Mouse (Mus musculus) erythroblast, adult 5-6 weeks (primary cell): ENCODE results near the gene Prep. TPM values are rescaled to one million over a fixed set of nuclear protein-coding genes. Genes with fewer than 3 reads are reported as not detected.

ENCODE experiments used
- ATAC-seq: replicated peaks from 2 replicates; pipeline ENCODE4 v1.8.0; 2016; ENCODE audit warnings: moderate number of reproducible peaks, mild to moderate bottlenecking, moderate TSS enrichment, inconsistent platforms; ENCODE audit not compliant: poor library complexity, low FRiP score, severe bottlenecking
- total RNA-seq, 2 experiments: library from RNA; stranded (forward) in 1 of 2; stranded (reverse) in 1 of 2; fragments of 150-400 nt in 1 of 2; fragments of 200-764, 138-1000 nt in 1 of 2; gene quantifications; 2 replicates each; pipeline versions ENCODE4 v1.2.3 to v1.2.4; 2015 to 2017; ENCODE audit warnings: low replicate concordance in 2 of 2

The Prep gene
- total RNA-seq, 2 experiments from 2014 or later = 1.3 to 2.8 TPM

DNA sequence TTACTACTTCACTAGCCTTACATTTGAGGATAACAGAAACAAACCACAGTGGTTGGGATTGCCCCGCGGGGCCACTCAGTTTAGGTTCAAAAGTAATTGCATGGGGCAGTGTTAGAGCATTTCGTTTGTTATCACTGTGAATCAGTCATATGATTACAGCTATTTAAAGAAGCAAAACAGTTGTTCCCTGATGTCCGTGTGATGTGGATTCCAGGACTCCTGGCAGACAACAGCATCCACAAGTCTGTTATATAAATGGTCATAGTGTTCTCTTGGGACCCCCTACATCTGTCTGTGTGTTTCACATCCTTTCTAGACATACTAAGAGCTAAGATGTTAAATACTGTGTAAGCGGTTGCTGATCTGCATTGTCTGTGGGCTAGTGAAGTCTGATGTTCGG is 43.0 kb downstream of the Prep start:
- no peak for ATAC-seq

DNA sequence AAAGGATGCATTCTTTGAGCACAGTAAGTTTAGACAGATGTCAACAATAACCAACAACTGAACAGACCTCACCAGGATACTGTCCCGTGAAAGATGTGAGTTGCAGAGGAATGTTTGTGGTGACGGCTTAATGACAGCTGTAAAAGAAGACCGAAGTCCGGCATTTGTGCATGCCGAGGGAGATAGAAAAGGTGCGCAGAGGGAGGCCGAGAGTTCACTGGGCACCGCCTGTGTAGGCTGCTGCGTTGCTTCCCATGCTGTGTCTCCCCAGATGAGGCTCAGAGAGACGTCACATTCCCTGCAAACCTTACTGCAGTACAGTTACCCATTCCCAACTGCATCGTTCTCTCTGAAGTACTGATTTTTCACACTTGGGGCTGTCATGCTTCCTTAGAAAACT is 45.9 kb downstream of the Prep start:
- no peak for ATAC-seq

DNA sequence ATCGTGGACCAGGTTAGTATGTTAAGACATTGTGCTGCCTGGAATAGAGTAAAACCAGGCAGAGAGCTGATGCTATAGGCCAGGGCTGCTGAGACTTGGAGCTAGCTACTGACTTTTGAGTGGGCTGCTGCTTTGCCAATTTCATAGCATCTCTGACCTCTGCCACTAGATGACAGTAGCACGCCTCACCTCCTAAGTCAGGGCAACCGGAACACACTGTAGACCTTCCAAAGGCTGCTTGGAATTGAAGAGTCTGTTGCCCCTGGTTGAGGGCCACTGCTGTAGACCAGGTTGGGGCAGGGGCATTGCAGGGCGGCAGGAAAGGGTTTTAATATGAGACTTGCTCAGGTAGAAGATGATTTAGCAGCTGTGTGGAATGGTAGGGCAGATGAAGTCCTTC is 47.5 kb downstream of the Prep start:
- no peak for ATAC-seq

DNA sequence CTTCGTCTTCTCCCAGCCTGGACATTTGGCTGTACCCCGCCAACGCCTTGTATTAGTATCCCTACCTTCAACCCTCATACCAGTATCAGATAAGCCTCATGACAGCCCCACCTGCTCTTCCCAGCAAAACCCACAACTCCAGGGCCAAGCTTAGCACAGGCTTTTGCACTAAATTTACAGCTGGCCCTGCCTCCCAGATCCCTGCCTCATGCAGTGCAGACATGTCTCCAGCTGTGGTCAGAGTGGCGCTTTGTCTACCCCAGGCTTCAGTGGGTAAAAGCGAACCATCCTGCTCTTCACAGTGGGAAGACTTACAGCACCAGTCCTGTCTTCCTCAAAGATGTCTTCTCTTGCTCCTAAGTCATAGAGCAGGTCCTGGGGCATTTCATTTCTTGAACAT is 49.8 kb downstream of the Prep start:
- no peak for ATAC-seq

DNA sequence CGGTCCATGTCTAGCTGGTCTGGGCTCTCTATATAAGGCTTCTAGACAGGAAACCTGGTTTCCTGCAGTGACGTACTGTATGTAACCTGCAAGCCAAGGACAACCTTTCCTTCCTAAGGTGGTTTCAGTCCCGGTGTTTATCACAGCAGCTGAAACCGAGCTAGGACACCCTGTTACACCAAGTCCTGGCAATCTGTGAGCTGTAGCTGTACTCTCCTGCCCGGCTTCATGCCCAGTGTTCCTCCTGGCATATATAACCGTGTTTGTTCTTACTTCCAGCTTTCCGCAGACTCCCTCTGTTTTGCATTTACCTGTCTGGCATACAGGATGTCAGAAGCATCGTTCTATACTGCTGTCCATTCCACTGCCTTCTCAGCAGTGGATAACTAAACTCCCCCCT is 51.4 kb downstream of the Prep start:
- no peak for ATAC-seq

DNA sequence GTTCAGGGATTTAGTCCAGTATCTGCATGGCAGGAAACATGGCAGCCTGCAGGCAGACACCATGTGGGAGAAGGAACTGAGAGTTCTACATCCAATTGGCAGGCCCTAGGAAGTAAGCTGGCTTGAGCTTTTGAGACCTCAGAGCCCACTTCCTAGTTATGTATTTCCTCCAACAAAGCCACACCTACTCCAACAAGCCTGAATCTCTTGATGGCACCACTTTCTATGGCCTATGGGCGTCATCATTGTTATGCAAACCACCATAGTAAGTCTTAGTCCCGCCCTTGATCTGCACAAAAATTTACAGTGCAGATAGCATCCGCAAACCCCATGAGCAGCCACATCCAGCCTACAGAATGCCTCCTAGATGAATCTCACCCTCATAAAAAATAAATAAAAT is 54.6 kb downstream of the Prep start:
- ATAC-seq = no peak

DNA sequence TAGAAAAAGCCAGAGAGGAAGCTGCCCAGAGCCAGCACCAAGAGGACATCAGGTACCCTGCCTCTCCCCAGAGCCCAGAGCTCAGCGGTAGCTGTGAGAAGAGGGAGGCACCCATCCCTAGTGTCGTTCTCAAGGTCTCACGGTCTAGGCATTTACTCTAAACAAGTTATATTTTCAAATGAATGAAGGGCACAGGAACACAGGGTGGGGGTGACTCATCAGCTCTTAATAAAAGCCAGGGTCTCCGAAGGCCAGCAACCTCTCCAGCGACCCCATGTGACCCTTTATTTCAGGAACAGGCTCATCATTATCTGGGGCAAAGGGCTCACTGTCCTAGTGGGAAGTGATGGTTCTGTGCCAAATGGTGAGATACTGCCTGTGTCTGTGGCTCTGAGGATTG is 55.5 kb downstream of the Prep start:
- ATAC-seq = no peak

DNA sequence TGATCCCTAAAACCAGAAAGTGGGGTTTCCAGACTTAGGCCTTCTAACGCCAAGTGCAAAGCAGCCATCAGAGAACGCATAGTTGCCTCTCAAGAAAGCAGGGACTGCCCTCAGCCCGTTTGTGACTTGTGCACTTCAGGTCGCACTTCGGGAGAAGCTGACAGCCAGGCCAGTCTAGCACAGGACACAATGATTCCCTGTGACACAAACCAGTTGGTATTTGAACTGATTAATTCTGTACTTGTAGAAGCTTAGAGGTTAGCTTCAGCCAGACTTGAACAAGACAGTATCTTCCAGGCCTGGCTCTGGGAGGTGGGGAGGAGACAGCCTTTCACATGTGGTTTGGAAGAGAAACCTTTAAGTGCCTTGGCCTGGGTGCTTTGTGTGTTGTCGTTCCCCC is 56.0 kb downstream of the Prep start:
- ATAC-seq = no peak

DNA sequence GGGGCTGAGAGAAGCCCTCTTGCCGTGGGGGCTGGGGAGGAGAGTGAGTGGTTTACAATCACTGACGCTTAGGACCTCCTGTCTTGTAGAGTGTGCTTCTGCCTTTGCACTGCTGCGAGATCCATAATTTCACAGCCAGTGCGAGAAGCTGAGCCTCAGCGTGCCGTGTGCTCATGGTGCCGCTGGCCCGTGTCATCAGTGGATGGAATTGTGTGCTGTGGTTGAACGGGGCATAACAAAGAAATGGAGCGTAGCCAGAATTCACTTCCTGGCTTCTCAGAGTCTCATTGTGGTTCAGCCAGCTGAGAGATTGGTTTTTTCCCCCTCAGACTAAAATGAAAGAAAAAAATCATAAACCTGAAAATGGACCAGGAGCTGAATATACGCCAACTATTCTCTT is 62.1 kb downstream of the Prep start:
- no peak for ATAC-seq

DNA sequence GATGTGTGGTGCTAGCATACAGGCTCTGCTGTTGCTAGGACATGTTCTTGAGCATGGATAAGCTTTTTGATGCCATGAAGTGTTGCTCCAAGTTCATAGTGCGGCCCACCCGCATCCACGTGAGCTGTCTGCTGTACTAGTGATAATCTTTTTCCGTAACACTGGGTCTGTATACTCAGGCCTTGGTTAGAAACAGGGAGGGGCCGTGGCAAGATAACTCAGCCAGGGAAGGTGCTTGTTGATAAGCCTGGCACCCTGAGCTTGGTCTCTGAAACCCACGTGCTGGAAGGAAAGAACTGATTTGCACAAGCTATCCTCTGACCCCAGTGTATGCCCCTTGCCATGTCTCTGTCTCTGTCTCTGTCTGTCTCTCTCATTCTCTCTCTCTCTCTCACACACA is 63.0 kb downstream of the Prep start:
- peak; percentile 57 for ATAC-seq

DNA sequence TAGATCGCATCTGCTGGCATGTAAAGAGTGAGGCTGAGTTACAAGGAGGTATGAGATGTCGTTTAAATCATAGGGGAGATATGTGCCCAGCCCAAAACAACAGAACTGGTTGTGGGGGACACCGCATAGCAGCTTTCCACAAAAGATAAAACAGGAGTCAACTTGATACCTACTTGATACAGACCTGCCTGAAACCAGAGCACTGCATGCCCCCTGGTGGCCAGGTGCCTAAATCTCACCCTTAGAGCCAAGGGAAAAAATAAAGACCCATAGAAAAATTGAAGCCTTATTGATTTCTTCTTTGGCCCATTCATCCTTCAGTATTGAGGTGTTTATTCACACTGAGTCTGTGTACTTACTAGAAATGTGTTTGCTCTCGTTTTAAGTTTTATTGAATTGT is 65.4 kb downstream of the Prep start:
- no peak for ATAC-seq

DNA sequence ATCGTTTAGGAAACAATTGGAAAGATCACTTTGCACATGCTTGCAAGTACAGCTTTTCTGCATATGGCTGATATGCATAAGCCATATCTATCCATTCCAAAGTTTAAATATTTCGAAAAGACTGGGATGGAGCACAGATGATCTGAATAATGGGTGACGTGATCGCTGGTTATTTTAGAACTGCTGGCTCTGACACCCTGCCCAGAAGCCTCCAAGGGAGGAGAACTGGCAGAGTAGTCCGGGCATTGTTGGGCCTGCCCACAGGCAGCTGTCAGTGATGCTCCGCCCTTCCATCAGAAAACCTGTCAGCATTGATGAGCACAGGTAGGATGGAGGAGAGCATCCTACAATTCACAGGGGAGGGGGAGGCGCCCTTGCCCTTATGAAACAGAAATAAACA is 69.8 kb downstream of the Prep start:
- no peak for ATAC-seq

DNA sequence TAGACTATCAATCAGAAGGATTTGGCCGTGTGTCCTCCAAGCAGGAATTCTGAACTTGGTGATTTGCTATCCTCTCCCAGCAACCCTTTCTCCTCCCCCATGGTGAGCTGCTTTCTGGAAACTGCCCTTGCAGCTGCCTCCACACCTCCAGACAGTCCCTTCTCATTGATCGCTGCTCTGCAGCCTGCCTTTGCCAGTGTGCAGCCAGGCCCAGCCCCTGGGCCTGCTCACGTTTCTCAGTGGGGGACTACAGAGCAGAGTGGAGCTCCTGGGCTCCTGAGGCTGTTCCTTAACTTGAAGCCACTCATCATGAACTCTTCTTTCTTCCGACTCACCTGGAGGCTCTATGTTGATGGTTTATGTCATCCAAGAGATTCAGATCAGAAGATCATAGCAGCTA is 72.9 kb downstream of the Prep start:
- ATAC-seq = no peak

DNA sequence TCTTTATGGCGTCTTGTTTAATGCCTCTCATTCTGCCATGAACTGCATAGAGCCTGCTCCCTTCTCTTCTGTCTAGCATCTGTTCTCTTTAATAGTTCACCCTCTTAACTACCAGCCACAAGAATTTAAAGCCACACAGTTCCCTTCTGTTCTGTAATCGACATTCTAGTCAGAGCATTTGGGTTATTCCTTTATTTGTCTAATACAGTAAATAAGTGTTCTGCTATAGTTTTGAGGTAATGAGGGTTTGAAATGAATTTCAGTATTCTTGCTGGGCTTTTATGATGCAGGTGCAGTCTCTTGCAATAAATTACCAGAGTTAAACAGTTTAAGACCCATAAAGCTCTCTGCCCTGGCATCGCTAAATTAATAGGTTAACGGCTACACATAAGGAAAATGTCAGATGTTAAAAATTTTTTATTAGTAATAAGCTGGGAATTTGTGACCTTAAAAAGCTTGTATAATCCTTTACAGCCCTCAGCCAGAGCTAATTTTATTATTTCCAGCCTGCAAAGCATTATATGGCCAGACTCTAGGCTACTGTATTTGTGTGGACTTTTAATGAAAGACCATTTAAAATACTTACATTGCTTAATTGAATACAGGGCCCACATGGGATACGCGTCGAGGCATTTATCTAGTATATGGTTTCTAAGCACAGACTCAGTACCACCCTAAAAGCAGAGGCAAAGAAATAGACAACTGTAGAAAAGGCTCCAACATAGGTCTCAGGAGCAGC is 73.6 kb downstream of the Prep start:
- ATAC-seq = no peak

DNA sequence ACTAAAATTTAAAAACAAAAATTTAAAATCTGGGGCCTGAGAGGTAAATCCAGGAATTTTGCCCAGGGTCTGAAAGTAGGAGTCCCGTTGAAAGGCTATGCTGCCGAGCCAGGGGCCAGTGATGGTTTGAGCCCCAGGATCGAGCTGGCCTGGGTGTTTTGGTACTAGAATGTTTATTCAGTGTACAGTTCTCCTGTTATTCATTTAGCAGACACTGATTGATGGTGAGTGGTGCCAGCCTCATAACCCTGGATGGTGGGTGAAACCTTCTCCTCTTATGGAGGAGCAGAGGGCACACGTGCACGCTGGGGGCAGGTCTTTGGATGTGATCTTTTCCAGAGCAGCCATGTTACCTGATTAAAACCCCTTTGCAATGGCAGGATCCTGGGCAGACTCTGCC is 75.4 kb downstream of the Prep start:
- ATAC-seq = no peak

DNA sequence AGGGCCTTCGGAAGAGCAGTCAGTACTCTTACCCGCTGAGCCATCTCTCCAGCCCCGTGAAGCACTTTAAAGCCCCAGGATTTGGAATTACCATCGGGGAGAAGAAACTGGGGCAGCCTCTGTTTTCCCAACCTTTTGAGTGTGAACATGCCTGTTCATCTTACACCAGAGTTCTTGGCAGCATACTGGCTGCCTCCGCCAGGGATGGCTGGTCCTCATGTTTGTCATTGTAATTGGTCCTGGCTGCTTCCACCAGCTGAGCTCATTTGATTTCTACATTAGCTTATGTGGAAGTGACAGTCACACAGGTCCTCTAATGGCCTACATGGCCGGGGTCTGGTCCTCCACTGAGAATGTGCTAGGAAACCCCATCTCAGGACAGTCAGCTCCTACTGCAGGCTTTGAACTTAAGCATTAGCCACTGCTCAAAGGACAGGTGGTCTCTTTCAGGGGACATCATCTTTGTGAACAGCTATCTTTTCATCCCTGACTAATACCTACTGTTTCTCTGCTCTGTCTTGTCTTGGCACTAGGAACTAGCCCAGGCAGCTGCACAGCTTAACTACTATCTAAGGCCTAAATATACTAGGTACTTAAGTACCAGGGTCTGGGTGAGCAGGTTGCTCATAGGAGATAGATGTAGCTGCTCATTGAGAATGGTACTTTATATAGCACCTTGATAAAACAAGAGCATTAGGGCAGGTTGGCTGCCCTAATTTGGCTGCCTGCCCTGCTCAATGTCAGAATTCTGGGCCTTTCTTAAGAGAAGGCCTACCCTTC is 77.2 kb downstream of the Prep start:
- ATAC-seq = no peak

DNA sequence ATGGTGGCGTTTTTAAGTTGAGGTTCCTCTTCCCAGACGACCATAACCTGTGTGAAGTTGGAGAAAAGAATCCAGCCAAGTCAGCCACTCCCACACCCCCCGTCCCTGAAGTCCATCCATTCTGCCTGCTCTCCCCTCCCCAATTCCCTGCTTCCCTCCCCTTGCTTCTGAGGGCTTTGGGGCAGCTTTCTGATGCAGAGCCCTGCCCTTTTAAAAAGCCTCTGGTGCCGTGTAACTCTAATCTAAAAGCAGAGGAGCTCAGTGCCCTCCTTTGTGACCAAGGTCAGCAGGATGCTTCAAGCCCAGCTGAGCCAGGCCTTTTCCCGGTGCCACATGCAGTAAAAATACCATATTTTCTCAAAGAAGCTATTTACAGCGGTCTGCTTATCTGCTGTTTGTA is 79.8 kb downstream of the Prep start:
- no peak for ATAC-seq

DNA sequence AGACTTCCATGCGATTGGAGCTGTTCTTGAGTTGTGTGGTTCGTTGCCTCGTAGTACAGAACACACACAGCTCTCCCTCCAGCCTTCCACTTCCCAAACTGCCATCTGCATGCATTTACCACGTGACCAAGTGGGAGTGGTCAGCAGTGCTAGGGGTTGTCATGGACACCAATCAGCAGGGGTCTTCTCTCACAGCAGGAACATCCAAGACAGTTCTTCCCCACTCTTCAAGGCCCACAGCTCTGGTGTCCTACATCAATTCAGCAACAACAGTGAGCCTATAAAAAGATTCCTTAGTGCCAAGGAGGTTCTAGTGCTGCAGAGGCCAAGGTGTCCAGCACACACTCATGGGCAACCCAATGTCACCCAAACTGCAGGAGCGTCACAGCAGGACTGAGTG is 84.1 kb downstream of the Prep start:
- ATAC-seq = no peak

DNA sequence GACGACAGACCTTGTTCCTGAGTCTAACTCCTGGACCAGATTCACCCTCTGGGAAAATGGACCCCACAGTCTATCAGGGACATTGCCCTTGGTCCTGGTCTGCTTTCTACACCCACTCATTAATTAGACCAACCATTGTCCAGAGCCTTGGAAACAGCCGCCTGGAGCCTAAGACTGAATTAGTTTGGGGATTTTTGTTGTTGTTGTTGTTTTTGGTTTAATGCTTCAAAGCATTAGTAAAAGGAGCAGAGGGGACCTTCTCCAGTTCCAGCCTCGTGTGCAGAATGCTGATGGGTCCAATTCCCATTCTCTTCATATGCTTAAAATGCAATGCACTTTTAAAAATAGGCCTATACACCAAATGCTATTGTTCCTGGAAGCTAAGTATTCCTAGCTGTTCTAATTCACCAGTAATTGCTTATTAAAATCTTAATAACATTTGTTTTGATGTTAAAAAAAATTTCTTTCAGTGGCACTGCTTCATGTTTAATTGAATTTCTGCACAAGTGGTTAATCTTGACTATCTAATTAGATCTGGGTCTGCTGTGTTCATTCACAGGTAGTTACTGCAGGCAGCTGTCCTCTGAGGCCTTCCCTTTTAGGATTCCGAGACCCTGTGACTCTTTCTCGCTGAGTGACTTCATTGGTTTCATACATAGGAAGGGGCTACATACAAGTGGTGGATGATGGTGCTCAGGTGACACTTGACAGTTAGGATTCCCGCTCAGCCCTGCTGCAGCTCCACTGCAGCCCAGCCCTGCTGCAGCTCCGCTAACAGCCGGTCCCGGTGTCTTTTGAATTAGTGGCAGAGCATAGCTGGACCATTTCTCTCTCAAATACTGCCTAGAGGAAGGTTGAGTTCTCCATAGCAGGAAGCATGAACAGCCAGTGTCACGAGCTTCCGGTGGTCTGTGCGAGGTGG is 85.0 kb downstream of the Prep start:
- no peak for ATAC-seq

DNA sequence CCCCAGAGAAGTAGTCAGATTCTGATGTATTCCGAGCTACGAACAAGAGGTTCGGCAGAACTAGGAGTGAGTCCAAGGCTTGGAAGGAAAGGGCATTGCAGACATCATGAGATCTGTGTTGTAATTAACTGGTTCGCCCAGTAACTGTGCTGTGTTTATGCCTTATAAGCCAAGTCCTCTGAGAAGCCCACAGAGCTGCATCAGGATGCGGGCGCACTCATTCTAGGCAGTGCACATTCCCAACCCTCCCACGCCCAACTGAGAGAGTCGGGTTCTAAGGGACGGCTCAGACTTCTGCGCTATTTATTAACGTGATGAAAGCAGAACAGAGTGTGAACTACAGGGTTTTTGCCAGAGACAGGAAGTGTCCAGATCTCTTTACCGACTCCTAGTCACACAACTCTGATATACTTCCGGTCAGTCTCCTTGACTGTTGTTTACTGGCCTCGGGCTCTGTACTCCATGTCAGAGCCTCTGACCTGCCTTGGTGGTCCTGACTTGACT is 87.6 kb downstream of the Prep start:
- no peak for ATAC-seq
